Mouse (Mus musculus): ENCODE results near the gene Crygc.

The Crygc gene

DNA sequence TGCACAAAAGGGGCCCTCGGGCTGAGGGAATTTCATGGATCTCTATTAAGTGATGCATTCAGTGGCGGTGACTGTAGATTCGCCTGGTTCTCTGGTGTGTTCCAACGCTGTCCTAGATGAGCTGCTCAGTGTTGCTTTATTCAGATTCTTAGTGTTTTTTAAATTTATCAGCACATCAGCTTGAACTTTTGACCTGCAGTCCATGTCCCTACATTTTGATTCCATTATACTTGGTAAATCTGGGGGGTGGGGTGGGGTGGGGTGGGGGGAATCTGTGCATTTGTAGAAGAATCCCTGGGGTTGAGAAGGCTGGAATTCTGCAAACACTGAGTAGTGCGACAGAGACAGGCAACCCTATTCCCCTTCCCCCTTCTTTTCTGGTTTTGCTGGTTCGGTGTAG, at the start of gene Crygc:
Gene Crygc (minus strand): TSS at position 101 of the 400 bp plus-strand sequence.
- in situ Hi-C loops (cut with MseI, MboI) = no loop called here

DNA sequence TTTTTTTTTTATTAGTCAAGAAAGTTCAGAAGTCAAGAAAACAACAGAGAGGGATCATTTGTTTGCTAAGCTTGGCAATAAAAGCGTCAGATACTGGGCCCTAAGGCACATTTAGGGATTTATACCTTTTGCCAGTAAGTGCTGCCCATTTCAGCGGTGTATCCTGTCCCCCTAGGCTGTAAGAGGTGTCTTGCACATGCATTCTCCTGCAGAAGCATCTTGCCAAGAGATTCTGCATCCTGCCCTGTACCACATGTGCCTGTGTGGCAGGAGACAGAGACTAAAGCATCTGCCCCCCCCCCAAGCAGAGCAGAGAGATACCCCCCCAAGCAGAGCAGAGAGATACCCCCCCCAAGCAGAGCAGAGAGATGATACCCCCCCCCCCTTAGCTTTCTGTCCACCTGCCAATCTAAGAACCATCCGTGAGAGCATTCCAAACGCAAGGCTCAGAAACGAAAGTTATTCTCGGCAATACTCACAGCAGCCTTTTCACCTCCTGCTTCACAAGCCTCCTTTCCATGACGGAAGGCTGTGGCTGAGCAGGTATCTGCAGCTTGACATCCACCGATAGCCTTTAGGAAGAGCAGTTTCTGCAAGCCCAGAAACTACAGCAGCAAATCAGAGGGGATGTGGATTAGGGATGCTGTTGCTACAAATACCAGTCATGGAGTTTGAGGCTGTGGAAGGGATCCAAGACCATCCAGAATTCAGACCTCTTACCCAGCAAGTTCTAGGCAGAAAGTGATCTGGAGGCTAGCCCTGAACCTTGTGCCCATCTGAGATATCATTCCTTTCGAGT, 49.3 kb upstream of the Crygc start, which contains the start of gene D630023F18Rik:
Gene D630023F18Rik (minus strand): TSS at position 641 of the 799 bp plus-strand sequence.
- in situ Hi-C loops (cut with MseI, MboI) = no loop called here

DNA sequence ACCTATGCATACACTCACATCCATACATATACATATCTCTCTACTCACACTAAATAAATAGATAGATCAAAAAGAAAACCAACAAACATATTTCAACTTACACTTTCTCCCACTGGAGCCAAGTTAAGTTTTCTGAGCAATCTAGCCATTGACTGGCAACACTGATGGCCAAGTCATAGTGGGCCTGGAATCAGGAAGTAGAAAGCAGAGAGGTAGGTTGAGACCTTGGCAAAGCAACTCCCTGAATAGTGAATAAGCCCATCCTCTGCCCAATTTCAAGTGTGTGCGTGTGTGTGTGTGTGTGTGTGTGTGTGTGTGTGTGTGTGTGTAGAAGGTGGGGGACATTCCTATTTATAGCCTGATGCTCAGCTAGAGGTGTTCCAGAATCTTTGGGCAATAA, 45.9 kb upstream of the Crygc start, which contains the start of gene Gm28845:
Gene Gm28845 (minus strand): TSS at position 121 of the 400 bp plus-strand sequence.
- in situ Hi-C loops (cut with MseI, MboI) = loop anchor here in 1 of 2 experiments (5.0 kb wide), 1 partner anchor 58 kb away; no protein-coding TSS in a partner anchor

DNA sequence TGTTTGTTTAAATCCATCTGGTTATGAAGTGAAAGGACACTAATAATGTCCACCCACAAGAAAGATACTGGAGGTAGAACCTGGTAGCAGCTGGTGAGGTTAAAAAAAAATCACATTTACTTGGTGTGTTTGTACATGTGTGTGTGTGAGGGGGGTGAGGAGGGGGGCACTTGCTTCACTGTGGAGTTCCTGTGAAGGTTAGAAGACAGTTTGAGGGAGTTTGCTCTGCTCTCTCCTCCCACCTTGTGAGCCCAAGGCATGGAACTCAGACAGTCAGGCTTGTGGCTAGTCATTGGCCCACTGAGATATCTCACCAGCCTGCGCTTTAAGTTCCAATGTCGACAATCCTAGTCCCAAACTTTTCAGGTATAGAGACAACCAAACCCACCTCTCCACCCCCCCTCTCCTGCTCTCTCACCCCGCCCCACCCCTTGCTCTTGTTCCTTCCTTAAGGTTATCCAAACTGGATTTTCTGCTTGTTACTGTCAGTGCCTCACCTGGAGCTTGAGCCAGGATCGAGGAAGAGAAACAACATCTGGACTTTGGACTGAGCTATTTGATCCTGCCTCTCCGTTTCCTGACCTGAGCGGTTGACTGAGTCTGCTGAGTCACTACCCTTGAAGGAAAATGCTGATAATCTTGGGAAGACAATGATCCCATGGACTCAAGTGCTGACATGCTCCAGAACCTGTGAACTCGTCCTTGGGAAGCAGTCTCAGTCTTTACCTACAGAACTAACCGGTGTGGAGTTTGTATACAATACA, 44.8 kb upstream of the Crygc start:
- in situ Hi-C loops (cut with MseI, MboI) = loop anchor here in 1 of 2 experiments (5.0 kb wide), 1 partner anchor 59 kb away; no protein-coding TSS in a partner anchor

DNA sequence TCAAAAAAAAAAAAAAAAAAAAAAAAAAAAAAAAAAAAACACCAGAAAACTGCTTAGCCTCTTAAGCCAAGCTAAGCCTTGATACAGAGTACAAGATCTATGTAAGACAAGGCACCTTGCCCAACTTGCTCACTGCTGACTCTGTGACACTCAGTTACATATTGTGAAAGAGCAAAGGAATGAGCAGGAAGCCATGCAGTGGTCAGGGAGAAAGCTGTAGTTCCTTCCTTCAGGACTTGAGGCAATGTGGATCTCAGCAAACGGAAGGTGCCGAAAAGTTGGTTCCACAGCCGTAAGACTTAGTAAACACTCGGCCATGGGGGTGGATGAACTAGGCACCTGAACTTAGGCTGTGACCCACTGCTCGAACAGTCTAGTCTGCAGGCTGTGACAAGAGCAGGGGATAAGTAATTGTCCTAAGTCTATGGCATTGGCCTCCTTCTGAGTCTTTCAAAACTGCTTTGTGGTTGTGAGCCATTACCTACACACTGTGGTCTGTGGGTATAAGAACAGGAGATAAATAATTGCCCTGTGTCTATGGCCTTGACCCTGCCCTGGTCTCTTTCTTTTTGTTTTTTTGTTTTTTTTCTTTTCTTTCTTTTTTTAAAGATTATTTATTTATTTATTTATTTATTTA, 40.2 kb upstream of the Crygc start:
- in situ Hi-C loops (cut with MseI, MboI) = loop anchor here in 1 of 2 experiments (5.0 kb wide), 1 partner anchor 64 kb away; no protein-coding TSS in a partner anchor

DNA sequence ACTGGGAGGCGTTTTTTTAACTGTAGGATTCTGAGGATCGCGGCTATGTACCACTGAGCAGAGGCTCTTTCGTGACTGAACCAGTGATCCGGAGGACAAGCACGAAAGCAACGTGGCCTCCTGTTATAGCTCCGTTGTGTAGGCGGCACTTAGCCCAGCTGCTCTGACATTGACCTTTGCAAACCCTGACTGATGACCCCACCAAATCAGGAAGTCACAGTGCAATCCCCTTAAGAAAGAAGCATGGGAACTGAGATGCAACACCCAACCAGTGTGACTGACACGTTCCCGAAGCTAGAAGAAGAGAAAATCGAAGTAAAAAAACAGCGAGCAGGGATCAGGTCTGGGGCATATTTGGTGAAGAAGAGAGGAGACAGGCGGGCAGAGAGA, 39.3 kb upstream of the Crygc start:
- in situ Hi-C loops (cut with MseI, MboI) = loop anchor here in 1 of 2 experiments (5.0 kb wide), 1 partner anchor 64 kb away; no protein-coding TSS in a partner anchor

DNA sequence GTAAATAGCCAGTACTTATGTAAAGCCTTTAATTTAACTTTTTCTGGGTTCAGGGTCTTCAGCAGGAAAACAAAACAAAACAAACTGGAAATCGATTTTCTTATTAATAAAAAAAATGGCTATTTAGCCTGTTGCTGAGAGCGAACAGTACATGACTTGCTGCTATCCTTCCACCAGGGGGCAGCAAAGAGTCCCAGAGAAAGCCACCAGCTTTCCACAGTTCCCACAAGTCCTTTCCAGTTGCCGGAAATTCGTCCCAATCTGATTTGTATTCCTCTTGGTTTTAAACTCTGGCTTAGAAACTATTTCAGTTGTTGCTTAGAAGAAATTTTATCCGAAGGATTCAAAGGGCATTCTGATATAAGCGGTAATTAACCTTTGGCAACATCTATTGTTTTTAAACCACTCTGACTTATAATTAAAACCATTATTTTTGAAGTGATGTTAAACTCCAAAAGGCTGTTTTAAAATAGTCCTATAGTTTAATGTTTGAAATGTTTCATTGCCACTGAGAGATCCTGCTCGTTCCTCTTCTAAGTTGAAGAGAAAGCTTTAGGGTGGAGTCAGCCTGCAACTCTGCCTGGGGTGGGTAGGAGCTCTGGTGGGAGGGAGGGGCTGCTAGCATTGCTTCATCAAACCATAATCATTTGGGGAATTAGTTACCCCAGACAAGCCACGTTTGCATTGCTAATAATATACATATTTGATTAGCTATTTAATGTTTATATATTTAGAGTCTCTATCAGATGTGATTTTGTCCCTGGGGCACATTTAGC, 38.7 kb upstream of the Crygc start:
- in situ Hi-C loops (cut with MseI, MboI) = loop anchor here in 1 of 2 experiments (5.0 kb wide), 1 partner anchor 65 kb away; no protein-coding TSS in a partner anchor

DNA sequence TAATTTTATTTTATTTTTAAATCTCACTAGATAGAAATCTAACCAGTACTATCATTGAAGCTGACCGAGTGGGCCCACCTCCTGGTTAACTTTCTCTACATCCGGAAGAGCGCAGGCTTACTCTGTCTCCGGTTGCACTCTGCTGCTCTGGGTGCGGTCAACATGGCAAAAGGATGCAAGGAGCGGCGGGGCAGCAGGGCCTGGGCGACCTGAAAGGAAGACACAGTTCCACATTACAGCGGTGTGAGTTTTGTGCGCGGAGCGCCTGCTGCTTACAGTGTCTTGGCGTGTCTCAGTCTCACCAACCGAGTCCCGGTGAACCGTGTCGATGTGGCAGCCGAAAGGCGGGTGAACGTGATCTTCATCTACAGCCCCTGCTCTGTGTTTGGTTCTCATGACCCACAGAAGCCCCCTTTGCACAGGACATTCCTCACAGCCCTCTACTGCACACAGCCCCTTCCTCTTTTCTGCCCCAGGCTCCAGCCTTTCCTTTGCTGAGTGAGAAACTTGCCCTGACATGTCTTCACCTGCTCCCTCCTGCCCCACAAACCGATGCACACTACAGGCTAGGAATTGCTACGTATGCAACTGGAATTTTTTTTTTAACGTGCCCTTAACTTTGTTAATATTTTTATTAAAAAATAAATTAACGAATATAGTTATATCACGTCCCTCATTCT, 36.4 kb upstream of the Crygc start:
- in situ Hi-C loops (cut with MseI, MboI) = loop anchor here in 1 of 2 experiments (5.0 kb wide), 1 partner anchor 67 kb away; no protein-coding TSS in a partner anchor

DNA sequence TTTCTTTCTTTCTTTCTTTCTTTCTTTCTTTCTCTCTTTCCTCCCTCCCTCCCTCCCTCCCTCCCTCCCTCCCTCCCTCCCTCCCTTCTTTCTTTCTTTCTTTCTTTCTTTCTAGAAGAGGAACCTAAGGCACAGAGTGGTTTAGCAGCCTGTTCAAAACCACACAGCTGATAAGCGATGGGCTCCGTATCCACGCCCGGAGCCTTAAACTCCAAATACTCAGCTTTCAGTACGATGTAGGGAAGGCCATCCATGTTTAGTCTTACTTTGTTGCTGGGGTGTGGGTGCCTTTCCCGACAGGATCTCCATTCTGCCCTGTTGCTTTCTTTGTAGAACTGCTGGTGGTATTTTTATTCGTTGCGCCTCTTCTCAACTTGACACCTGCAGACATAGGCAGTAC, 35.7 kb upstream of the Crygc start:
- in situ Hi-C loops (cut with MseI, MboI) = no loop called here

DNA sequence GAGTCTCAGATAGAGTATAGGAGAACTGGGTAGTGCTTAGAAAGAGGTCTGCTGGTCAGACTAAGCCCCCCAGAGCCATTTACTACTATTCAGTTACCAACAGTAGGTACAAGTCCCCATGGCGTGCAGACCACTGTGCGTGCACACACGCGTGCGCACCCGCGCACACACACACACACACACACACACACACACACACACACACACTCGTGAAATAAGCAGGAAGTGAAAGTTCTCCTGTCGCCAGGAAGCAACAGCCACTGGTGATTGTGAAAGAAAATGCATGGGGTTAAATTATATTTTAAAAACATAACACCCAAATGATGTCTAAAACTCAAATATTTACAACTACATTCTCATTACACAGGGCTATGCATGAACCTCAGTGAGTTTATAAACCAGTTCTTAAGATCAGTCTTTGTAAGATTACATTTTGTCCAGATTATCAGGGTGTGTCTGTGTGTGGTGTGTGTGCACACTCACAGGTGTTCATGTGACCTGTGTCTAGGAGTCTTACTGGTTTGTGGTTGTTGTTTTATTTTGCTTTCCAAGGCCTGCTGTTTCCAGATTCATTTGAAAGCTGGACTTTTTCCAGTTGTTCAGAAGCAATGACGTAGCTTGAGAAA, 34.3 kb upstream of the Crygc start:
- in situ Hi-C loops (cut with MseI, MboI) = no loop called here

DNA sequence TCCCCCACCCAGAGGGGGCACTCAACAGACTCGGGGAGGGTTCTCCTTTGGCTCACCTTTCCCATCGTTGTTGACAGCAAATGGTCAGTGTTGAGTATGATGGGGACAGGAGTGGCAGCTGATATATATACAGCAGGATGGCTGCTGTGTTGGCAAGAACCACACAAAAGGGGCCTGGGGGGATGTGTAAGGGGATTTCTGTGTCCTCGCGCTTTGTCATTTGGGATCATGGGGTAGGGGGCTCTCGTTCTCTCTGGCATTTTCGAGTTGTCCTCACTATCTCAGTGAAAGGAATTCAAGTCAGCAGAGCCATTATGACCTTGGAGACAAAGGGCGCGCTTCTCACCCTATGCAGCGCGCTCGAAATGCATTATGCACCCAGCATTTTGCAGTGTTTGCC, 29.8 kb upstream of the Crygc start, which contains the start of gene Cryga:
Gene Cryga (minus strand): TSS at position 101 of the 400 bp plus-strand sequence.
- in situ Hi-C loops (cut with MseI, MboI) = no loop called here

DNA sequence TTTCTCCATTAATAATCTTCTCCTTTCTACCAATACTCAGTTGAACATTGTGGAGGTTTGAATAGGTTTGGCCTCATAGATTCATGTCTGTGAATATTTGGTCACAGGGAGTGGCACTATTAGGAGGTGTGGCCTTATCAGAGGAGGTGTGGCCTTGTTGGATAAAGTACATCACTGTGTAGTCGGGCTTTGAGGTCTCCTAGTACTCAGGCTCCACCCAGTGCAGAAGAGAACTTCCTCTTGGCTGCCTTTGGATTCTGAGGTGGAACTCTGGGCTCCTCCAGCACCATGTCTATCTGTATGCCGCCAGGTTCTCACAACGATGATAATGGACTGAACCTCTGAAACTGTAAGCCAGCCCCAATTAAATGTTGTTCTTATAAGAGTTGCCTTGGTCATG, 23.5 kb upstream of the Crygc start:
- in situ Hi-C loops (cut with MseI, MboI) = no loop called here

DNA sequence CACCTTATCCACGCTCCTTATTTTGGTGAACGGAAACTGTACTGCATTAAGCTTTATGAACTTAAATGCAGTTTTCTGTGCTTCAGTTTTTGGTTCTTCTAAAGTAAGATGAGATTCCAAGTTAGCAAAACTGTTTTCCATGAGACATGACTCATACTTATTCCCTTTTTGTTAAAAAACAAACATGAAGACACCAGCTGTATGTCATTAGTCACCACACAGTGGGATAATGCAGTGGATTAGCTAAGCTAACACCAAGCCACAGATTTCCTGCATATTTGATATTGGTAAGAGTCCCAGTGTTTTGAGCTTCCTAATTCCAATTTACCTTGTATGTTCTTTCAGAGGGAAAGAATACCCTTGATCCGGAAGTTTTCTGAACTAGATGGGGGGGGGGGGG, 18.1 kb upstream of the Crygc start:
- in situ Hi-C loops (cut with MseI, MboI) = no loop called here

DNA sequence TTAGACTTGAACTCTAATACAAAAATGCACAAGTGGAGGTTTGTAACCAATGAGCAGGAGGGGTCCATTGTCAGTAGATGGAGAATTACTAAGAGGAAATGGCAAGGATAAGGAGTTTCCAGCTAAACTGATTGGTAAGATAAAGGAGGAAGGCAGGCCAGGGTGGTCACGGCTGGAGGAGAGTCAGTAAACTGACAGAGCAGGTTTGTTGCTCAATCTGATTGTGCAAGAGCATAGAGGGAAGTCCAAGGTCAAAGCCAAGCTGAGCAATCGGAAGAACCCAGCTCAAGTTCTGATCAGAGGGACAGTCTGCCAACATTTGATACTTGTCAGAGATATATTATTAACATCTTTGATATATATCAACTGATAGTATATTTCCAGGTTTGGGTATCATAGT, 16.9 kb upstream of the Crygc start:
- in situ Hi-C loops (cut with MseI, MboI) = no loop called here

DNA sequence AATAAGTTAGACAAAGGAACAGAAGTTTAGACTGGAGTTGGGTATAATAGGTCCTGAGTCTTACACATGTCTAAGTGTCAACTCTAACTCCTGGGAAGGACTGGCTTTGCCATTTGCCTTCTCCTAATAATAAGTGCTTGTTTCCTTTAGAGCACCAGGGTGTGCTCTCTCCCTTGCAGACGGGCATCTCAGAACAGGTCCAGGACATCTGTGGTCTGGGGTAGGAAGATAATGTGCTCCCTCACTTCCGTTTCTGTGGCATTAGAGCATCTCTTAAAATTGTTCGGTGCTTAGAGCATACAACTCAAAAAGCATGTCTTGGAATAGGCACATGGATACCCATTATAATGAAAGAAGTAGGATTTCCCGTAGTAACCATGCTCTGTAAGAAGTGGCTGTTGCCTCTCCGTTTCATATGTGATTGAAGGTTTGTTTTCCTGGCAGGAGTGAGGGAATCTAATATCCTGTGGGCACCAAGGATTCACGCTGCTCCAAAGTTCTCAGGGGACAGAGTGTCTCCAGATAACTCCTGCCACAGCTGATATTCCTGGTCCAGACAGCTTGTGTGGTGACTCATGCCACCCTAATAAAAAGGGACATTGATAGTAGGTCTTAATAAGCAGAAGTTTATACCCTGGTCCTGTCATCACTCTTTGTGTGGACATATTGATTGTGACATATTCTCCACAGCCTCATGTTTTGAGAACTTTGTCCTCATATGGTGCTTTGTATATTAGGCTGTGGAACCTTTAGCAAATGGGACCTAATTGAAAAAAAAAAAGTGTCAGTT, 15.3 kb upstream of the Crygc start:
- in situ Hi-C loops (cut with MseI, MboI) = no loop called here

DNA sequence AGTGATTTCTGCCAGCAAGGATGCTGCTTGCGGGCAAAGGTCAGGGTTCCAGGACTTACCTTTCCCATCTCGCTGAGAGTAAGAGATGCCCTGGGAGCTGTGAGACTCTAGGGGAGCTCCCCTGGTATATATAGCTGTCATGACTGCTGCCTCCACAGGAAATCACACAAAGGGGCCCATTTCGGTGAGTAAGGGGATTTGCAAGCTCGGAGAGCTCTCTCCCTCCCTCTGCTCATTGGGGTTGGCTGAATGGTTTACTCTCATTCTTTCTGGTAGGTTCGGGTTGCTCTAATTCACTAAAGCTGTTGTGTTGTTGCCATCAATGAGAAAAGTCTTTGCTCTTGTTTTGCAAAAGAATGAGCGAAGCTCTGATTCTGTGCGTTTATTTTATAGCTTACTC, 8.7 kb upstream of the Crygc start, which contains the start of gene Crygb:
Gene Crygb (minus strand): TSS at position 101 of the 400 bp plus-strand sequence.
- in situ Hi-C loops (cut with MseI, MboI) = no loop called here

DNA sequence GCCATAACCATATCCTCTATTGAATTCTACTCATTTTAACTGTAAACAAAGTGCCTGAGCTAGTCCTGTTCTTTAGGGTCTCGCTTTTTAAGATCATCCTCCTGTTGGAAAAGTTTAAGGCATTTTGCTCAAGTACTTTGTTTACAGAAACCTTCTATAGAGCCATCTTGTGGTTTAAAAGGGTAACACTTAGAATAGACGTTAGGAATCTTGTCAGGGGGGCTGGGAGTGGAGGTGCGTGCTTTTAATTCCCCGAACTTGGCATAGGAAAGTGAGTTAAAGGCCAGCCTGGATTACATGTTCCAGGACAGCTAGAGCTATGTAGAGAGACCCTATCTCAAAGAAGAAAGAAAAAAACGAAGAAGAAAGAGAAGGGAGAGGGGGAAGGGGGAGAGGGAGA, 2.1 kb upstream of the Crygc start:
- in situ Hi-C loops (cut with MseI, MboI) = no loop called here

DNA sequence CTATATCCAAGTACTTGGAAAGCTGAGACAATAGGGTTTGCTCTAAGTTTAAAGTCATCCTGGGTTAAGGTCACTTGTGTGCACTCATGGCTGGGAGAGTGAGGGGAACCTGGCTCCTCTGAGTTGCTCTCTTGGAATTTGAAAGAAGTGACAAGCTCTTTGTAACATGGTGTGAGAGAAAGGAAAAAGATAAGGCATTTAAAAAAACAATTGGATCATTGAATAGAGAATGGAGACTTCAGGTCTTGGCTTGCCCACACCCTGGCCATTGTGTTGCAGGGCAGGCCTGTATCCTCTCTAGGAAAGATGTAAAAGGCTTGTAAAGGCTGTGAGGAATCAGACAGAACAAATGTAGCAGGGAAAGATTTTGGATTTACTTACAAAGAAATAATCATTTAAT, 5.6 kb downstream of the Crygc start:
- in situ Hi-C loops (cut with MseI, MboI) = no loop called here

DNA sequence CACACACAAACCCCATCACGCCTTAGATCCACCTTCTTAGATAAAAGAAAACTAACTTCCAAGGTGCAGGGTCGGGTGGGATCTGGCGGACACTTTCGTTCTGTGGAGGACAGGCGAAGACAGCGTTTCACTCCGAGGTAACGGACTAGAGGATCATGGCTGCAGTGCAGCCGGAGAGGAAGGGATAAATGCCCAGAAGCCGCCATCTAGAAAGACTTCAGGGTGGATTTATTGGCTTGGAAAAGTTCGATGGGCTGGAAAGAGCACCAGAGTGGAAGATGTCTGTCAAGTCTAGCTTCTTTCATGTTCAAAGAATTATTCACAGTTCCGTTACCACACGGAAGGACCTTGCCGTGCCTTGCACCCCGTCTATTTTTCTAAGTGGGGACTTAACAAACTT, 9.3 kb downstream of the Crygc start:
- in situ Hi-C loops (cut with MseI, MboI) = no loop called here
